Mouse (Mus musculus) stomach, postnatal 0 days (tissue): ENCODE measurements around the gene Lancl2.

Experiments
- CTCF ChIP-seq: IDR thresholded peaks from 2 replicates; pipeline ENCODE4 v1.5.1; 2016; ENCODE audit warnings: antibody characterized with exemption, low read depth, mild to moderate bottlenecking, moderate library complexity
- EP300 ChIP-seq: optimal IDR thresholded peaks from 2 replicates; pipeline ENCODE3; 2016; ENCODE audit warnings: antibody characterized with exemption

- TF ChIP-seq CTCF (no peak), EP300 (no peak)
These were observed 40.4 kb downstream of the Lancl2 start for GRCm38 (mm10) chr6:57742749-57743148.
